Mouse (Mus musculus): ENCODE measurements around the gene Crls1. TPM values are rescaled to one million over a fixed set of nuclear protein-coding genes. Genes with fewer than 3 reads are reported as not detected.

Gene Crls1
- total RNA-seq (2022) = 10 to 100 TPM; 58.7 to 99.6 (median 68.6) TPM

GRCm38 (mm10) chr2:132846407-132847358 is at the start of gene Crls1:
Gene Crls1, plus strand, starts transcription at chr2:132846666.
- peak; percentile 91 for DNase-seq

GRCm38 (mm10) chr2:132802976-132803375 is 43.5 kb upstream of the Crls1 start:
- DNase-seq = no peak

- peak; percentile 89 for DNase-seq
Observed at GRCm38 (mm10) chr2:132815608-132816314, 30.7 kb upstream of the Crls1 start, which contains the start of the genes Trmt6 and Mcm8. Gene Trmt6, minus strand, starts transcription at chr2:132816055. Gene Mcm8, plus strand, starts transcription at chr2:132816141.

- DNase-seq = no peak
Observed at GRCm38 (mm10) chr2:132841071-132841470, 5.4 kb upstream of the Crls1 start.

- DNase-seq = no peak
Observed at GRCm38 (mm10) chr2:132847581-132847980, 1.1 kb downstream of the Crls1 start.

GRCm38 (mm10) chr2:132848361-132848760 is 1.9 kb downstream of the Crls1 start:
- no peak for DNase-seq

- no peak for DNase-seq
Observed at GRCm38 (mm10) chr2:132849141-132849540, 2.7 kb downstream of the Crls1 start.

- DNase-seq = no peak
Observed at GRCm38 (mm10) chr2:132853051-132853450, 6.6 kb downstream of the Crls1 start.

- DNase-seq = no peak
Observed at GRCm38 (mm10) chr2:132856333-132856732, 9.9 kb downstream of the Crls1 start.

- DNase-seq = no peak
Observed at GRCm38 (mm10) chr2:132860435-132860834, 14.0 kb downstream of the Crls1 start.

GRCm38 (mm10) chr2:132861456-132861855 is 15.0 kb downstream of the Crls1 start:
- no peak for DNase-seq

- no peak for DNase-seq
Observed at GRCm38 (mm10) chr2:132863325-132863724, 16.9 kb downstream of the Crls1 start.

- no peak for DNase-seq
Observed at GRCm38 (mm10) chr2:132867521-132867920, 21.1 kb downstream of the Crls1 start.

GRCm38 (mm10) chr2:132869682-132870081 is 23.2 kb downstream of the Crls1 start:
- DNase-seq = peak; percentile 72

GRCm38 (mm10) chr2:132870286-132870685 is 23.8 kb downstream of the Crls1 start:
- DNase-seq = peak; percentile 54

- DNase-seq = no peak
Observed at GRCm38 (mm10) chr2:132871663-132872062, 25.2 kb downstream of the Crls1 start.

GRCm38 (mm10) chr2:132873657-132874326 is 27.3 kb downstream of the Crls1 start:
- DNase-seq = no peak

- DNase-seq = no peak
Observed at GRCm38 (mm10) chr2:132876991-132877390, 30.5 kb downstream of the Crls1 start.

- no peak for DNase-seq
Observed at GRCm38 (mm10) chr2:132879261-132880044, 33.0 kb downstream of the Crls1 start.

GRCm38 (mm10) chr2:132880844-132881645 is 34.6 kb downstream of the Crls1 start, which contains the start of gene Lrrn4:
Gene Lrrn4, minus strand, starts transcription at chr2:132880891.
- no peak for DNase-seq
